Mouse (Mus musculus) thymus, postnatal 14 days (tissue): ENCODE data around the gene Zfp777.

Experiments used
- DNase-seq: peaks from one replicate; pipeline ENCODE4 v3.0.0; 2021

Gene Zfp777

DNA sequence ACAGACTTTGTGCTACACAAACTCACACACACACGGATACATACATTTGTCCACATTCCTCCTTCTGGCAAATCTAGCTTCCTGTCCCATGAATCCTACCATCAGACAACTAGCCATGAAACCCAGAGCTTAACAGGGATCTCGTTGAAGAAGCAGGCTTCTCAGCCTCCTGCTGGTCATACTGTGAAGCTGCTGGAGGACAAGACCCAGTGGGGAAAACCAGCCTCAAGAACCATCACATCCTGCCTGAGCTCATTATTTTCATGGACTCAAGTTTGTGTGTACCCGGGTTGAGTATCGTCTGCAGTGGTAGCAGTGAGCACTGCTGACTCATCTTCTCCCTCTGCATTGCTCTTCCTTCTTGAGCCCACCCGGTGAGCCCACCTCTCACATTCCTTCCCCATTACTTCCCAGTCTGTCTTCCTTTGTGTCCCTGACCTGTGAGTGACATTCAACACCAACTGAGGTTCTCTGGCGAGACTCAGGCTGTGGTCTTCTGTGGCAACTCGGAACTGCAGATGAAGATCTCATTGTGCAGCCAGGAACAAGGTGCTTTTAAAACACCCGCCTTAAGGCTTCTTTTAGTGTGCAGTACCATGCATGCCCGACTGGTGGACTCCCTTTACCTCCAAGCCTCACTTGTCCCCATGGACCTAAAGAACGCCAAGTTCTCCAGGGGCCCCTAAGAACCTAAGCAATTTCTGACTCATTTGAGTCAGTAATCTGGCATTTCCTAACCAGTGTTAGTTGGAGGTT lies 22.6 kb downstream of the Zfp777 start:
- DNase-seq = no peak

DNA sequence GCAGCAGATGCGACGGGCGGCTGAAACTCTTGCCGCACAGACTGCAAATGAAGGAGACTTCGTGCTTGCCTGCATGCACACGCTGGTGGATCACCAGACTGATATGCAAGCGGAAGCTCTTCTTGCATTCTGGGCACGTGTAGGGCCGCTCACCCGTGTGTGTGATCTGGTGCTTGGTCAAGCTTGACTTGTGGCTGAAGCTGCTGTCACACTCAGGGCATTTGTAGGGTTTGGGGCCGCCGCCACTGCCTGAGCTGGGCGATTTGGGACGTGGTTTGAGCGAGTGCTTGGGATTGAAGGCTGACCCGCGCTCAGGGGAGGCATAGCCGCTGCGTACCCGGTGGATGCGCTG lies 23.7 kb downstream of the Zfp777 start:
- DNase-seq = no peak

DNA sequence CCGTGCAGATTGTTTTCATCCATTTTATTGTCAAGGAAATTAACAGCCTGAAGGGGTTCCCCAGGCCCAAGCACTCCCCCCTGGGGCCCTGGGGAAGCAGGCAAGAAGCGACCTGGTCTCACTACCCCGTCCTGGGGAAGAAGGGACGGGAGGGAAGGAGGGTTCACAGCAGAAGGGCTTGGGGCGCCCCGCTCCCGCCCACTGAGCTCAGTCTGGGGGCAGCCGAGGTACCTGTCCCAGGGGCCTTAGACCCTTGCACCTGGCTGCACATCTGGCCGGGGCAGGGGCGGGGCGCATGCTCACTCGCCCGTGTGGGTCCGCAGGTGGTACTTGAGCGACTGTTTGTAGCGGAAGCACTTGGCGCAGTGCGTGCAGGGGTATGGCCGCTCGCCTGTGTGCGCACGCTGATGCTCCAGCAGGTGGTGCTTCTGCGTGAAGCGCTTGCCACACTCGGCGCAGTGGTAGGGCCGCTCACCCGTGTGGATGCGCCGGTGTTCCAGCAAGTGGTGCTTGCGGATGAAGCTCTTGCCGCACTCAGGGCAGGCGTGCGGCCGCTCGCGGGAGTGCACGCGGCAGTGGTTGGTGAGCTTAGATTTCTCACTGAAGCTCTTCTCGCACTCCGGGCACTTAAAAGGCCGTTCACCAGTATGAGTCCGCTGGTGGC lies 24.2 kb downstream of the Zfp777 start:
- DNase-seq = no peak

GRCm38 (mm10) chr6:48022672-48023071 lies 26.0 kb downstream of the Zfp777 start:
- DNase-seq = no peak

- DNase-seq = no peak
Observed at GRCm38 (mm10) chr6:48021678-48022077, 27.0 kb downstream of the Zfp777 start.

DNA sequence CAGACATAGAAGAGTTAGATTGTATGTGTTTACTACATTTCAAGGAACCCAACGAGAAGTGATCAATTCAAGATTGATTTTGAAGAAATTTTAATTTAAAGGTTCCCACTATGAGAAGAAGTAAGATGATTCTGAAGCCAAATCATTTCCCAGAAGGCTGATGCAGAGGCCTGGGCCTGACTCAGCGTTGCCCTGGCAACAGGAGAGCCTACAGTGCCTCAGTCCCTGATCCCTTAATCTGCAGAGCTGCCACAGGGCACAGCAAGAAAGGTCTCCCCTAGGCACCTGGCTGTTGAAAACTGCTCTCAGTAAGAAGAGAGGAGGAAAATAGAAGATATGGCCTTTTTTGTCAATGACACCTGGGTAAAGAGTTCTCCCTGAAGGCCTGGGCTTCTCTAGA lies 28.7 kb downstream of the Zfp777 start:
- no peak for DNase-seq

DNA sequence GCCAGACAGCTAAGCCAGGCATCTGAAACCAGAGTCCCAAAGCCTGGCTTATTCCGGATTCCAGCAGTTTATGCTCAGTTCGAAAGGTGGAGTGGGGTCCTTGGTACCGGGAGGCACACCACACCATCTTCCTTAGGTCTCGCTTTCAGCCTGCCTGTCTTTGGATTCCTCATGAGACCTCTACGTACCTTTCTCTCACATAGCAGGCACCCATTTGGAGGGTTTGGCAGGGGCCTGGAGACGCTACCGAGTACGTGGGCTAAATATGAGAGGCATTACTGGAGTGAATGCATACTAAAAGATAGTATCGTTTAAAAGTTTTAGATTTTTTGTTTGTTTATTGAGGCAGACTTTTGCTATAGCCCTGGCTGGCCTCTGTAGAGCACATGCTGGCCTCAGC lies 31.9 kb downstream of the Zfp777 start:
- no peak for DNase-seq

DNA sequence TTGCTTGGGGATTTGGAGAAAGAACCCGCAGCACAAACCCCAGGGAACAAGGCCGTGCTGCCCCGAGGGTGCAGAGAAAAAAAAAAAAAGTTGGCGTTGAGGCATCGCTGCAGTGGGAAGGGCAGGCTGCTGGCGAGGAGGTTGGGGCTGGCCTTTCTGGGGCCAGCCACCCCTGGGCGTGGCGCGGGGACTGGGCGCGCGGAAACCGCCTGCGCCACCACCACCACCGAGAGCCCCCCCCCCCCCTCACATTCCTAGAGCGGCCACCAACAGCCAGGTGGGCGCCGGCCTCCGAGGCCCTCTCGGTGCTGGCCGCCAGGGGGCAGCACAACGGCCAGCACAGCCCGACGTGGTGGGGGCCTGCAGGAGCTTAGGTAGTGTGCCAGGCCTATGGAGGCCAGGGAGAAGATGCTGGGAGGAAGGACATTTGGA lies 32.6 kb downstream of the Zfp777 start:
- peak; percentile 87 for DNase-seq

GRCm38 (mm10) chr6:48010727-48011126 lies 38.0 kb downstream of the Zfp777 start:
- no peak for DNase-seq

GRCm38 (mm10) chr6:47995661-47996060 lies 53.0 kb downstream of the Zfp777 start:
- no peak for DNase-seq

- no peak for DNase-seq
Observed at GRCm38 (mm10) chr6:47983936-47984335, 64.8 kb downstream of the Zfp777 start.

DNA sequence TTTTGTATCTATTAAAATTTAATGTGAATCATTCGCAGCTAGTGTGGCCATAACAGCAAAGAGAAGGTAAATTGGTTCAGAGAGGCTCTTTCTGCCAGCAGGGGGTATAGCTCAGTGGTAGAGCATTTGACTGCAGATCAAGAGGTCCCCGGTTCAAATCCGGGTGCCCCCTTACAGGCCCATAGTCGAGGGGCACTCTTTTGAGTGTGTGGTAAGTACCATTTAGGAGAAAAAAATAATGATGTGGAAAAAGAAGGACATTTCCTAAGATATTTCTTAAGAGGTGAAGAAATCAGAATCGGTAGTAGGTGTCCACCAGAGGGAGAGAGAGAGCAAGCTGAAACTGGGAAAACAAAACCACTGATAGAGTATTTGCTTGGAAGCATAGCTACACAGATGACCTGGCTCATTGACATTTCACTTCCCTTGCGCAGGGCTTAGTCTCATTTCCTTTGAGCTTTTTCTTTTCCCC lies 69.8 kb downstream of the Zfp777 start:
- peak; percentile 82 for DNase-seq

DNA sequence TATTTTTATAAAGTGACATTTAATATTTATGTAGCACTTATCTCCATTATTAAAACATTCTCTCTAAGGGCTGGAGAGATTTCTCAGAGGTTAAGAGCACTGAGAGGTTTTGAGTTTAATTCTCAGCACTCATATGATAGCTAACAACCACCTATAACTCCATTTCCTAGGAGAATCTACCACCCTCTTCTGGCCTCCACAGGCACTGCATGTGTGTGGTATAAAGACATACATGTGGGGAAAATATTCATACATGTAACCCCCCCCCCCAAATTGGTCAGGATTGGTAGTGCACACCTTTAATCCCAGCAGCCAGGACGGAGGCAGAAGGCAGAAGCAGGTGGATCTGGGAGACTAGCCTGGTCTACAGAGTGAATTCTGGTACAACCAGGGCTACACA lies 74.1 kb downstream of the Zfp777 start:
- DNase-seq = peak; percentile 38
